Mouse (Mus musculus) heart, postnatal 0 days (tissue): Measurements from ENCODE around the gene Carm1.
A peak's percentile ranks its signal among the peaks of the same experiment; 100 is the strongest.

Experiments used
- CTCF ChIP-seq: IDR thresholded peaks from 2 replicates; pipeline ENCODE4 v1.5.1; 2016; ENCODE audit warnings: antibody characterized with exemption, control low read depth, low read depth
- EP300 ChIP-seq: IDR thresholded peaks from 2 replicates; pipeline ENCODE4 v1.6.1; 2016; ENCODE audit warnings: antibody characterized with exemption, low read depth

DNA sequence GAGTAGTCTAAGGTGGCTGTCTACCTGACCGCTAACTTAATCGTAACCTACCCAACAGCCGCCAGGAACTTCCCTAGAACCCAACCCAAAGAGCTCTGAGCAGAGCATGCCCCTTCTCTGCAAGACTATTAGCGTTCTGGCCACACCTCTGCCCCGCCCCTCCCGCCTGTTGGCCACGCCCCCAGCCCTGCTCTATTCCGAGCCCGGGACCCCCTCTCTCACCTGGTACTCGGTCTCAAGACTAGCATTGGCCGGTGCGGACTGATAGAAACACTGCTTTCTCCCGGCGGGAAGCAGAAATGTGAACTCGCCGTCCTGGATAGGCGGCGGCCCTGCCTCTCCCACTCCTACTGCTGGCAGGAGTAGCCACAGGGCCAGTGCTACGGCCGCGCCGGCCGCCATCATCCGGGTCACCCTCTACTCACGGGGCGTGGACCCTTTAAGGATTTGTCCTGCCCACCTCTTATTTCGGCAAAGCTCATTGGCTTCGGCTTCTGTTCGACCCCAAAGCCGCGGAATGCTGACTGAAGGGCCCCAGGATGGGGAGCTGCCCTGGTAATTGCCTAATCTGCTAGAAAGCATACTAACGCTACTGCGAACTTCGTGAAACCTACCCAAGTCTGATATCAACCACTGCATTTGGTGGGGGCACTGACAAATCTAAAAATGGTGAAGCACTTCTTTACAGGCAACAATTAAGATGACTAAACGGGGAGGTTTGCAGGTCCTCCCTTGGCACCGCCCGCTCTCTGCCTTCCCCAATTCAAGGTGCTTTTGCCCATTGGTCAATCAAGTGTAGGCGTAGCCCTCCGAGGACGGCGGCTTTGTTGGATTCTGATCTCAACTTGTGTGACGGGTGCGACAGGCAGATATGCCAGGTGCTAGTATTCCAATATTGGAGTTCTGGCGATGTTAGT, 36.7 kb upstream of the Carm1 start, which contains the start of gene Tmed1:
- no peak for TF ChIP-seq CTCF
- TF ChIP-seq EP300: peak; percentile 99
